Mouse (Mus musculus) bone marrow, adult 2 months (tissue): ENCODE measurements around the gene Calcrl.

ENCODE experiments used
- CTCF ChIP-seq: fragments of 200-500 bp; IDR thresholded peaks from 2 replicates; pipeline ENCODE4 v1.5.1; 2011; ENCODE audit warnings: low read length, control low read depth; ENCODE audit not compliant: control insufficient read depth, insufficient read depth
- POLR2A ChIP-seq: fragments of 200-500 bp; IDR thresholded peaks from 2 replicates; pipeline ENCODE4 v1.6.1; 2011; ENCODE audit warnings: low read depth, mild to moderate bottlenecking, control low read depth, low read length, borderline replicate concordance; ENCODE audit not compliant: control insufficient read depth

DNA sequence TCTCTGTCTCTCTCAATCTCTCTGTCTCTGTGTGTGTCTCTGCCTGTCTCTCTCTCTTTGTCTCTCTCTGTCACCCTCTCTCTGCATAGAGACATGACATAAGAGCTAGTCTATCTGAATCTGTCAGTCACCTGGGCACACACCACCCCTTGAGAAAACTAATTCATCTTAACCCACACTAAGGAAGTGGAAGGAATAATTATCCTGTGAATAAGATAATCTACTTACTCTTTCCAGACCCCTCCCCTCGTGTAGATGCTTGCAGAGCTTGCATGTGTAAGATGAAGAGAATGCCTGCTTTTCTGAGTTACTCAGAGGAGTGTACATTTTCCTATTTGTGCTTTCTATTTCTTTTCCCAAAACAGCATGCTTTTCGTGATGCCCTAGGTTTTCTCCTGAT is 81.5 kb downstream of the Calcrl start:
- TF ChIP-seq CTCF (no peak), POLR2A (no peak)
